Mouse (Mus musculus) urinary bladder, postnatal 4 days (tissue): Measurements from ENCODE around the gene Sf3b4.
"Not testable (repeated sequence)": the region's sequence is repeated elsewhere in the genome, so short reads cannot be mapped to it uniquely, and the experiment has no call there.

Source experiments
- DNase-seq, 2 experiments: peaks; one replicate each; pipeline ENCODE4 v3.0.0; 2021 to 2022; ENCODE audit warnings: low spot score in 2 of 2

The Sf3b4 gene

GRCm38 (mm10) chr3:96173185-96173584 is 1.1 kb downstream of the Sf3b4 start:
- no peak for DNase-seq

GRCm38 (mm10) chr3:96174042-96174441 is 1.9 kb downstream of the Sf3b4 start:
- not testable (repeated sequence) for DNase-seq

GRCm38 (mm10) chr3:96175251-96175650 is 3.1 kb downstream of the Sf3b4 start:
- no peak for DNase-seq

GRCm38 (mm10) chr3:96178427-96178826 is 6.3 kb downstream of the Sf3b4 start:
- no peak for DNase-seq

GRCm38 (mm10) chr3:96178902-96179301 is 6.8 kb downstream of the Sf3b4 start:
- DNase-seq, result no peak

- no peak for DNase-seq
Measured at GRCm38 (mm10) chr3:96179531-96179930, 7.4 kb downstream of the Sf3b4 start.

- peak in 1 of 2 experiments; percentile 47 for DNase-seq
Measured at GRCm38 (mm10) chr3:96180727-96181477, 8.8 kb downstream of the Sf3b4 start, which contains the start of gene Sv2a. Gene Sv2a (plus strand): TSS chr3:96181151.

- DNase-seq, result no peak
Measured at GRCm38 (mm10) chr3:96181510-96182381, 9.6 kb downstream of the Sf3b4 start.

GRCm38 (mm10) chr3:96182382-96182776 is 10.2 kb downstream of the Sf3b4 start:
- no peak for DNase-seq

GRCm38 (mm10) chr3:96192977-96193376 is 20.8 kb downstream of the Sf3b4 start:
- no peak for DNase-seq

- DNase-seq, result no peak
Measured at GRCm38 (mm10) chr3:96194966-96195365, 22.8 kb downstream of the Sf3b4 start.

GRCm38 (mm10) chr3:96195616-96196313 is 23.6 kb downstream of the Sf3b4 start:
- DNase-seq, result no peak

- DNase-seq, result no peak
Measured at GRCm38 (mm10) chr3:96196437-96197128, 24.5 kb downstream of the Sf3b4 start.

GRCm38 (mm10) chr3:96197129-96197749 is 25.1 kb downstream of the Sf3b4 start:
- DNase-seq, result peak; percentile 81 to 86

GRCm38 (mm10) chr3:96198181-96198580 is 26.0 kb downstream of the Sf3b4 start:
- no peak for DNase-seq

GRCm38 (mm10) chr3:96198601-96199251 is 26.6 kb downstream of the Sf3b4 start:
- DNase-seq, result not testable (repeated sequence)

- DNase-seq, result no peak
Measured at GRCm38 (mm10) chr3:96199731-96200130, 27.6 kb downstream of the Sf3b4 start.

GRCm38 (mm10) chr3:96207819-96208218 is 35.7 kb downstream of the Sf3b4 start:
- DNase-seq, result no peak

GRCm38 (mm10) chr3:96209242-96209641 is 37.1 kb downstream of the Sf3b4 start:
- DNase-seq, result no peak

- no peak for DNase-seq
Measured at GRCm38 (mm10) chr3:96219191-96219641, 47.1 kb downstream of the Sf3b4 start.
